Mouse (Mus musculus) heart, adult 18-20 months (tissue): ENCODE results near the gene Morn5. TPM values are rescaled to one million over a fixed set of nuclear protein-coding genes. Genes with fewer than 3 reads are reported as not detected.

Source experiments
- DNase-seq, 2 experiments: peaks; one replicate each; pipeline ENCODE4 v3.0.0; 2021 to 2022; ENCODE audit warnings: mixed read lengths in 1 of 2
- total RNA-seq, 2 experiments: library from RNA; stranded (reverse); gene quantifications; 2 replicates each; pipeline ENCODE4 v1.2.3; 2021

Morn5 gene
- total RNA-seq, 2 experiments from 2014 or later, result not detected

DNA sequence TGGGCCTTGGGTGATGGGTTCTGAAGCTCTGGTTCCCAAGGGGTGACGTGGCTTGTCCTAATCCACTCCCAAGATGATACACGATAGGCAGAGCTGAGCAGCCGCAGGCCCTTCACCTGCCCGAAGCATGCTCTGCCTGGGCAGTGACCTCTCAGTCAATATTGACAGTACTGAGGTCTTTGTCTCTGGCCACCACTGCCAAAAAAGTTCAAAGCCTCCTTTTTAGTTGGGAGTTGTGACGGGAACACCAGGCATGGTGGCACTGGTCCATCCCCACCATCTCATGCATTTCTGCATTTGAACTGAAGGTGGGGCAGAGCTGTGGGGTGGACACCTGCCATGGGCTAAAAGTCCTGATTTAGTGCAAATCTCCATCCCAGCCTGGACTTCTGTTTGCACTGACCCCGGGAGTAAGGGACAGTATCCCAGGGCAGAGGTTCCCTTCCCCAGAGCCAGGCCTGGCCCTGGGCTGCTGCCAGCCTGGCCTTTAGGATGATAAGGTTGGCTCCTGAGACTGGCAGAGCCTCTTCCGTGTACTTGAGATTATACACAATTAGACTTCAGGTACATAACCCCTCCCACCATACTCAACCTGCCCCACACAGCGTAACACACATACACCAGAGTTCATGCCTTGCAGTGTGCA is 22.5 kb downstream of the Morn5 start:
- DNase-seq, result no peak

DNA sequence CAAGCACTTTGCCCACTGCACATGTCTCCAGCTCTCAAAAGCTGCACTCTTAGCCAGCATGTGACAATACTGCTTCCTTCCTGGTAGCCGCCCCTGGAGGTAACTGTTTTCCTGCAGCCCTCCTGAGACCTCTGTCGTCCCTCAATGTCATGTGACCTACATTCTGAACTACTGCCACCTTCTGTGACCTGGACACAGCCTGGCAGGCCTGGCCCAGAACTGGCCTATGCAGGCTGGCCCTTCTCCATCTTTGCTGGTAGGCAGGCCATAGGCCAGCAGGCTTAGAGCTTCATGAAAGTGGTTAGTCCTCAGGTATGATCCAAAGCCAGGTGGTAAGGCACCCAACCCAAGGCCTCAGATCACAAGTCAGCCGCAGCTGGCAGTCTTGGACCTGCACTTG is 24.5 kb downstream of the Morn5 start:
- peak in 1 of 2 experiments; percentile 46 for DNase-seq

DNA sequence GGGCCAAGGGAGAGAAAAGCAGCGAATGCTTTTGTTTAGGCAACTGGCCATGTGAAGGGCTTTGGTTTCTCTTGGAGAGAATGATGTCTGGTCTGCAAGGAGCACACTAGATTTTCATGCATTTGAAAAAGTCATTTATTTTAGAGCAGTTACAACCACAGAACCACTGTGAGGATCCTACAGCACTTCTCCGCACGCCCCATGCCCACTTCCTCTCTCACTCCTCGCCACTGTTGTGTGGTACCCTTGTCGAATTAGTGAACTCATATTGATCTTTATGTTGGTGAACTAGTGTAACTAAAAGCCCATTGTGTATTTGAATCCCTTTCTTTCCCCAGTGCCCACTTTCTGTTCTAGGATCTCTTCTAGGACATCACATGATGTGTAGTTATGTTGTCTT is 26.0 kb downstream of the Morn5 start:
- DNase-seq, result no peak

DNA sequence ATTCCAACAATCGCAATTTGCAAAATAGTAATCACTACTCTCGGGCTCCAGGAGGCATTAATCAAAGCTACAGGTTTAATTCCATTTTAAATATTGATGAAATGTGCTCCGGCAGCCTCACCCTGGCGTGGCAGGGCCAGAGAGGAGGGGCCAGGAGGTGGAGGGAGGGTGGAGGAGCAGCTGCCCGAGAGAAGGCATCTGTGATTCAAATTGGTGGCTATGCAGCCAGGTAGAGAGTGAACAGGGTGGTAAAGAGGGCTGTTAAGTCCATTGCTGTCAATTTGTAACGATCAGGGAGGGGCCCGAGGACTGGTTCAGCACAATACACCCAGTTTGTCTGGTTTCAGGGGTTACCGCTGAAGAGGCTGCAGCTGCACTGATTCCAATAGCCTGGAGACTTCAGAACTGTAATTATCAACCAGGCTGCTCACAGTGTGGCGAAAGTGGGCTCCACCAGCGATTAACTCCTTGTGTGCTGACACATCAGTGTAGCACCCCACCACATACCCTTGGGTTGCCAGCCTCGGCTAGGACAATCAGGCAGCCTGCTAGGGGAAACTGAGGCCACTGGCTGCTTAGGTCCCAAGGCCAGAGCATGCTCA is 28.0 kb downstream of the Morn5 start:
- no peak for DNase-seq

DNA sequence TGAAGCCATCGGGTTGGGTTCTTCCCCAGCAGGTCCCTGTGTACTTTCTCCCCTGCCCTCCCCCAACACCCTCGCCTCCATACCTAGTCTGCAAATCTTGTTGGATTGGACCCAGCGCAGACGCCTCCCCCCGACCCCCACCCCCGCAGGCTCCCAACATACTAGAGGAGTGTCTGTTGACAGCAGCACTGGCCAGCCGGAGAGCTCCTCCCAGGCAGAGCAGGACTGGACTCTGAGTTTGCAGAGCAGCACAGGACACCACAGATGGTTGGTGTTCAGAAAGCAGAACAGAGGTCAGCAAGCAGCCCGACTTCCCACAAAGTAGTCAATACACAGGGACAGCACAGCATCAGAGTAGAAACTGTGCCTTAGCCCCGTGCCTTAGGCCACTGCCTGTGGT is 32.2 kb downstream of the Morn5 start:
- DNase-seq, result no peak

DNA sequence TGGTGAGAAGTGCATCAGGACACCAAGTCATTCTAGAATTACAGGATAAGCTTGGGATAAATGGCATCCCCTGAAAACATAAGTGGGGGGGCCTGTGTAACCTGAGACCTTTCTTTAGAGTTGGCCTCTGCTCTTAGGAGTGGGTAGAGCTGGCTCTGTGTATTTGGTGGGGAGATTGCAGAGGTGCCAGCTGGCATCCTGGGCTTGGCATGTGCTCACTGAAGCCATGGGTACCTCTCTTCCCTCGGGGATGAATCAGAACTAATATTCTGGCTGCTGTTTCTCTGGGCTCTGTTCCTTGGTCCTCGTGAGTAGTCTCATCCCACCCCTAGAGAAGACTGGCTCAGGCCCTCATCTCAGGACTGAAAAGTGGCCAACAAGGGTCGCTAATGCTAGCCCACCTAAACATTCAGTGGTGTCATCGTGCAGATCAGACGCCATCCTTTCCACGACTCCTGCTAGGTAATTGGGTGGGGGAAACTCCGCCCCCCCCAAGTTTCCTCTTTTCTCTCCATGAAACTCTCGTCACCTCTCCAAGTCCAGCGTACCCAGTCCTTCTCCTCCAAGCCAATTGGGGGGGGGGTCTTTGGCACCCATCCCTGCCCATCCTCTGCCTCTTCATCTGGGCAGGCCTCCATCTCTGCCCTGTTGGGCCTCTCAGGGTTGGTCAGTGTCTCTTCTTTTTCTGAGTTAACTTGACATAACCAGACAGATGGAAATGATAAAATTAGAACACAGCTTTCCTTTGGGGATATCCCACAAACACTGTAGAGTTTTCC is 33.7 kb downstream of the Morn5 start:
- DNase-seq, result no peak

DNA sequence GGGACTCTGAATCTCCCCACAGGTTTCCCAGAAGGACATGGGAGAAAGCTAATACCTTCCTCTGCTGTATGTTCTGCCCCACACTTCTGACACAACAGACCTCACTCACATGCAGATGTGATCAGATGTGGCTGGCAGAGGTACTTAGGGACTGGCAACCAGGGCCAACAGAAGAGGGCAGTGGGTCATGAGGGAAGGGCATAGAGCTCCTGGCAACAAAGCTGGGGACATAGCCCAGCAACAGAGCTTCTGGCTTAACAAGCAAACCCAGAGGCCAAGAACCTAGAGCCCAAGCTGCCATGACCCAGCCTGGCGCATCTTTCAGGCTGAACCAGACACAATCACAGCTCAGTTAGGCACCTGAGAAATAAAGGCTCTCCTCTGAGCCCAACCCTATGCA is 35.8 kb downstream of the Morn5 start:
- DNase-seq, result no peak

DNA sequence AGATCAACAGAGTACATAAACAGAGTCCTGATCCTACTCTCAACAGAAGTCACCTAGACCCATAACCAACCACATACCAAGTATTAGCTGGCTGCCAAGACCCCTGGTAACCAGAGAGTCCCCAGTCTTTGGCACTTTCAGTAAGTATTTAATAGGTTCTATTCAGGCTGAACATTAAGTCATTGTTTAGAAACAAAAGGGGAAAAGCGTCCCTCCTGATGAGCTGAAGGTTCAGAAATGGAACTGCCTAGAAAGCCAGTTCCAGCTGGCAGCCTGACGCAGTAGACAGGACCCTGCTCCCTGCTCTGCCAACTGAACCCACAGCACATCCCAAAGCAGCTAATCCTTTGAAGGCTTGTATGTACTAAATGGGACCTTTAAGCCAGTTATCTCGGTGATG is 39.9 kb downstream of the Morn5 start:
- no peak for DNase-seq

DNA sequence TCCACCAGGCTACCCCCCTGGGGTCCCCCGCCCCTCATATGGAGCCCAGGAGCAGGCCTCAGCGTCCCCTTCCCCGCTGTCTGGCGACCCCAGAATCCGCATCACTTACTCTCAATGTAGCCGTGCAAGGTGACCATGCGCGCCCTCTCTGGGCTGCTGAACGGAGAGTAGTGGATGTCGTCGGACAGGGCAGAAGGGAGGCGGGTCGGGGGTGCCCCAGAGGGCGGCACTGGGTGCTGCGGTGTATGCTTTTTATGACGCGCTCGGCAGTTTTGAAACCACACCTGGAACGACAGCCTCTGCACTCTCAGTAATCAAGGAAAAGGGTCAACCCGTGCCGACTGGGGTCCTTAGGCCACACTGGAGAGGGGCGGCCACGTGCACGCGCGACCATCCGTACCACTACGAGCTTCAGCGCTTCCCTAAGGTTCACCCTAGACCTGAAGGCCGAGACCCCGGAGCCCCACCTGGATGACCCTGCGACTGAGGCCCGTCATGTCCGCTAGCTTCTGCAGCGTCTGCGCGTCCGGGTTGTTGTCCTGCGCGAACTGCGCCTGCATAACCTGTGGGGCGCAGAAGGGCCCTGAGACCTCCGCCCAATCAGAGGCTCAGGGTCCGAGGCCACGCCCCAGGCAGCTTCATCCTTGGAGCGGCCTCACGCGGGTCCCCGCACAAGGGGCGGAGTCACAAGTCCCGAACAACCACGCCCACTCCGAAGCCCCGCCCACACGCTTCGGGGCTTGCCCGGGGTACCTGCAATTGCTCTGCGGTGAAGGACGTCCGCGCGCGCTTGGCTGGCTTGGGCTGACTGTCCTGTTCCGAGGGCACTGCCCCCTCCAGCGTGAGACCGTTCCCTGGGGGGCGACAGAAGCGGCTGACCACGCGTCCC is 41.8 kb downstream of the Morn5 start:
- peak; percentile 22 to 46 for DNase-seq

DNA sequence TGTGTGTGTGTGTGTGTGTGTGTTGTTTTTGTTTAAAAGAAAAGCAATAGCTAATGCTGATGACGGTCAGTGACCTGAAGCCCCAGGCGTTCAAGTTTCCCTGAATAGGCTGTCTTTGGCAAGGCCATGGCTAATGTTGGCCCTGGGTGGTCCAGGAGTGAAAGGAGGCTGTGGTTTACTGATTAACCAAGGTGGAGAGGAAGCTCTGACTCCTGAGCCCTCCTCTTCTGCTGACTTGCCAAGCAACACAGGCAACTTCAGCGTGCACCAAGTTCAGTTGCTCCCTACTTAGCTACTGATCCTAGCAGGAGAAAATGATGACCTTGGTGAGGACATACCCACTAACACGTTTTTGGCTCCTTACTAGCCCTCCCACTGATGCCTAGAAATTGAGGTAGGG is 43.5 kb downstream of the Morn5 start:
- DNase-seq, result no peak

DNA sequence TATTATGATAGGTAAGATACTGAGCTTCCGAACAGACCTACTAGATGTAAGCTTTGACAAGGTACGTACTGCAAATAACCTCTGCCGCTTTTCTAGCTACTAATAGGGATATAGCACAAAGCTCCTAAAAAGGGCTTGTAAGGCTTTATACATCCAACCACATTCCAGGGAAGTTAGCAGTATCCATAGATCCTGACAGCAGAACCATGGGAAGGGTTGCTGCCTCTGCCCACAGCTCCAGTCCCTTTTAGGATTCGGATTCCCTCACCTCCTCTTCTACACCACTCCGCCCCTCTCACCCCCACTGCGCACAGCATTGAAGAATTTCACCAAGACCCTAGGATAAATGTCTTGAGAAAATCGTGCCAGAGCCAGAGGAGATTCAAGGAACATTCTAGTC is 44.0 kb downstream of the Morn5 start:
- DNase-seq, result no peak

DNA sequence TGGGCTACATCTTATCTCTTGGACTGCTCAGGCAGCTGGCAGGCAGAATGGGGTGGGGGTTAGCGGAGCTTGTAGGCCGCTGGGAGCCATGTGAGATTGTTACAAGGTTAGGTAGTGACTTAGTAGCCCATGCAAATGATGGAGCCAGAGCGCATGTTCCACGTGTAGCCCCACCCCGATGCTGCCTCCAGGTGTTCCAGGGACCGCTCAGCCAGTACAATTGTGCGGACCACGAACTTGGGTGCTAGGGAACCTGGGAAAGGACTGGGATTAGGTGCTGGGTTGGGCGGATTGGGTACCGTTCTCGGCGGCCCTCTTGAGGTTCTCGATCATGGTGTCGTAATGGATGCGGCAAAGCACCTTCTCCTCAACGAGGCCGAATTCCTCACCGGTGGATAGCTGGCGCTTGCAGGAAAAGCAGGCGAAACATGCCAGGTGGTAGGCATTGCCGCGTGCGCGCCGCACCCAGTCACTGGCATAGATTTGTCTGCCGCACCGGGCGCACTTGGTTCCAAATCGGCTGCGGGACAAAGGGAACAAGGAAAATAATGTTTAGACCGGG is 44.7 kb downstream of the Morn5 start:
- no peak for DNase-seq

DNA sequence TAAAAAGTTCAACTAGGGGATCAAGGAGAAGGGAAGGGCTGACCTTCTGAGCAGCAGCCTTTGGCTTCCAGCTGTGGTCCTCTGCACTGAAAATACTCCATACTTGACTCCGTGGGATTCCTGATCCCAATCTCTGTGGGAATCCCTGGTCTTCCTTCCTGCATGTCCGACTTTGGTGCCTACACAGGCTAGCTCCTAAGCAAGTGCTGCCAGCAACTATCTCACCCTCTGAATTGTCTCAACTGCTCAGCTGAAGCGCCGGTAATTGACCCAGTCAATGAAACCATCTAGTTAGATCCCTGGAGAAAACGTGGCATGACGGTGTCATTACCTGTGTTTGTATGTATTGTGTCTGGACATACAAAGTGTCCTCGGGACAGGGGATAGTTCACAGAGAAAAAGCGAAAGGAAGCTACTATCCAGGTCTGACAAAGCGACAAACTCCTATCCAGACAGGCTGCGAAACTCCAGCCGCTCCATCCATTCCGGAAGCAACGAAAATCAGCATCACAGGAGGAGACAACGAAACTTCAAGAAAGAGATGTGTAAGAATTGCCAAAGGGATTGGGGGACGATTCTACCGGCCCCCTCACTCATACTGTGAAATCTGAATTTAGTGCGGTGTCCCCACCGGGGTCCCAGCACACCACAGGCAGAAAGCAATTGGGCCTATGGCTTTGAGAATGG is 48.0 kb downstream of the Morn5 start:
- DNase-seq, result no peak

DNA sequence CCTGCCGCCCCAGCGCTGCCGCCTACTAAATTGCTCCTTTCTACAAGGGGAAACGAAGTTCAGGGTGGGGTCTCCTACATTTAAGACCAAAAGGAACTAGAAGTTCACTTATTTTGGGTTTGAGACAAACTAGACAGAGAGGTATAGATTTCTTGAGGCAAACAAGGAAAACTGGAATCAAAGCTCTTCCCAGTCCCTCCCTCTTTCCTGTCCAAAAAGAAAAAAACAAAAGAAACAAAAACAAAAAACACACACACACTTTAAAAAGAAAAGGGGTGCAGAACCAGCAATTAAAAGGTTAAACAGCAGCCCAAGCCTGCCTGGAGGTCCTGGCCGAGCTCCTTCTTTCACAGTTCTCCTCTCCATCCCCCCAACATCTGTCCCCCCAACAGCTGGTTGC is 48.8 kb downstream of the Morn5 start:
- no peak for DNase-seq

DNA sequence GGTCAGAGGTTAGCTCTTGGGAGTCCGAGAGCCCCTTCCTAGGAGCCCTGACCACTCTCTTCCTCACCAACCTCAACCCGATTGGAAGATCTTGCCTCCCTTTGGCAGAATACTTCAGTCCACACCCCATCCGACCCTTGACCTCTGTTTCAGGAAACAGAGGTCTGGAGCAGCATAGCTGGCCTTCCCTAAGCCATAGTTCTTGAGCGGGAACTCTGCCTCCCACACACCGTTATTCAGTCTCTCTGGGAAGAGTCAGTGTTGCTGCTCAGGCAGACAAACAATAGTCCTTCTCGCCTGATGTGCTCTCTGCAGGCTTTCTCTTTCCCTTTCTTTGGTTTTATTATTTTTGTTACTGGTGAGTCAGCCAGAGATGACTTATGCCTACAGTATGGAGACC is 50.5 kb downstream of the Morn5 start:
- peak in 1 of 2 experiments; percentile 46 for DNase-seq

DNA sequence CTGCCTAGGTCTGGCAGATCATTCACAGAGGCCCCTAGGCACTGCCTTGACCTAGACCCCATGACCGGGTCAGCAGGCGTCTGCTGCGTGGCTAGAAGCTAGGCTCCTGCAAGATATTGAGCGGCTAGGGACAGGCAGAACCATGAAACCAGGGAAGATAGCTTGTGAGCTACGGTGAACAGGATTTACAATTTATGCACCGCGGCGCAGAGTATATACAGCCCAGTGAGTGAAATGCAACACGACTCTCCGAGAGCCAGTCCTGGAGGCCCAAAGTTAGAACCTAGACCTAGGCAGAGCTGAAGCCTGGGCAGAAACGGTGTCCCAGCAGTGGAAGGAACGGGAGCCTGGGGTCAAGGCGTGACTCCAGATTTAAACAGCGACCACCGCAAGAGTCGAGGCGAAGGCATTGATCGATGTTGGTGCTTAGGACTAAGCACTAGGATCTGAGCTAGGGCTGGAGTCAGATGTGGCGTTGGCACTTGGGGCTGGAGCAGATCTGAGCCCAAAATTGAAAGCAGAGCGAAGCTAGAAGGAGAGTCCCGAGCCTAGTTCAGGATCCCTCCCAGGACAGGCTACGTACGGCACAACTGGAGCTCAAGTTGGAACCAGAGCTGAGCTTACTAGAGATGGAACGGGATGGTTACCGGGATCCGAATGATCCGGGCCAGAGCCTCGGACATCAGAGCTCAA is 52.8 kb downstream of the Morn5 start:
- DNase-seq, result no peak

DNA sequence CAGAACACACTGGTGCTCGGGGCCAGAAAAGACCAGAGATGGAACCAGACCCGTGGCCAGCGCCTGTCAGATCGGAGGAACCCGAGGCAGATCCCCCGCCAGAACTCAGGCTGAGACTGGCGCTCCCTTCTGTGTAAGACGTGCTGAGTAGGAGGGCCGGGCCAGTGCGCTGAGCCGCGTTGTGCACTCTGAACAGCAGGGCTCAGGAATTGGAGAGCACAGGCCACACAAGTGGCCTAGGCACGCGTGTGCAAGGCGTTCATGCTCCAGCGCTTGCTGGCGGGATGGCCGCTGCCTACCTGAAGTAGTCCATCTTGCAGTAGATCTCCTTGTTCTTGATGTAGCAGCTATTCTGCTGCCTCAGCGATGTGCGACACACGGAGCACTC is 53.3 kb downstream of the Morn5 start:
- DNase-seq, result peak; percentile 14 to 26

DNA sequence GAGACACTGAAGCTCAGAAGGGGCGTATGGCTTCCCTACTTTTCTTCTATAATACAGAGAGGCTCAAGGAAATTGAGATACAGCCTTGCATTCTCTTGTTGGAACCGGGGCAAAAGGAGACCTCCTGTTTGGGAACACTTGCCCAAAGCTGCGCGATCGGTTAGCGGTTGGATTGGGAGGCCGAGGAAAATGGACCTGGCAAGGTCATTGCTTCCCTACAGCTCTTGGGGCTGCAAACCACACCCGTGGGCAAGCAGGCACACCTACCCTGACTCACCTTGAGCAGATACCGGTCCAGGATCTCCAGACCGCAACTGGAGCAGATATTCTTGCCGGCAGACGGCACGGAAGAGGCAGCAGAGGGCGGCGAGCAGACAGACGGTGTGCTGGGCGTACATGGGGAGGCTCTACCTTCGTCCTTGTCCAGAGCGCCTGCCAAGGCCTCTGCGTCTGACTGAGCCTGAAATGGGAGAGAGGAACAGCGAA is 53.9 kb downstream of the Morn5 start:
- no peak for DNase-seq

DNA sequence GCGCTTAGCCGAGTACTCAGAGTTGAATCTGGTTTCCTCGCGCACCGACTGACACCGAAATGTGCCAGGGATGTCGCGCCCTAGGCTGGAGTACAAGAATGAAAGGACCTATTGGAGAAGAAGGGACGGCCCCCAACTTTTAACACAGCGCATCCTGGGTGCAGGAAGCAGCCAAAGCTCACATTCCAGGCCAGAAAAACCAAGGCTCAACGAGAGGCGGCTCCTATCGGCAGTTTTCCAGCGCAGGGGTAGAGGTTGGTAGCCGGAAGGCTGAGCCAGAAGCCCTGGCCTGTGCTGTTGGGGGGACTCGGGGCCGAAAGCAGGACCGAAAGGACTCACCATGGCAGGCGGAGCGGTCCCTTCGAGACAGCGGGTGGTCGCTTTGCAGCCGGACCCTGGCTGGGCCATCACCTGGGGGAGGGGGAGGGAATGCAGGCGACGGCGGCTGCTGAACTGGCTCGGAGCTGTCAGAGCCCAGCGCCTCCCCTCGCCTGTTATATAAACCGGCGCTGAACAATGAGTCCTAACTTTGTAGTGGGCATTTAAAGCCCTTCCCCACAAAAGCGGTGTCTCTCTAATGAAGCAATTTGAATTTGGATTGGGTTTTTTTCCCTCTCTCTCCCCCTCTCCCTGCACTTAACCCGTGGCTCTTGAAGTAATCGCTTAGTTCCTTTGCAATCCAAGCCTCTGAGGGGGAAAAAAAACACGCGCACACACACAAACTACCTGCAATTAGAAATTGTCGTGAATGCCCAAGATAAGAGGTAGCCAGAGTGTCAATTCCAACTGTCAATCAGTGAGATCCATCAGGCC is 54.5 kb downstream of the Morn5 start:
- DNase-seq, result peak; percentile 19 to 57

DNA sequence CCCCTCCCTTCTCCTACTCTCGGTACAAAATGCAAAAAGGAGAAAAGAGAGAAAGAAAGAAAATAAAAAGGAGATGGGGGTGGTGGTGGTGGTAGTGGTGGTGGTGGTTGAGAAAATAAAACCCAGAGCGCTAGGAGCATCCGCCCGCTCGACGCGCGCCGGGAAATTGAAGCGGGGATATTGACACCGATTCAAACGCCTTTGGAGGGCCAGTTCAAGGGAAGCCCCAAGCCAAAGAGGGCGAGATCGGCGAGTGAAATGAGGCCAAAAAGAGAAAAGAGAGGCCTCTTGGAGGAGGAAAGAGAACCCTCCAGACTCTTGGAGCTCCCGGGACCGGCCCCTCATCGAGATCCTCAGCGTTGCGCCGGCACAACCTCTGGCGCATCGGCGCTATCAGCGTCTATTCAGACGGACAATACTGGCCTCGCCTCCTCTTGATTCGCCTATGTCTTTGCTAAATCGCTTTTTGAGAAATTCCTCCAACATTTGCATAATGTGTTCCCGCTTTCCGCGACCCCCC is 55.2 kb downstream of the Morn5 start:
- peak in 1 of 2 experiments; percentile 52 for DNase-seq
